Mouse (Mus musculus) thymus, postnatal 0 days (tissue): ENCODE data around the gene Slc9a3. TPM values are rescaled to one million over a fixed set of nuclear protein-coding genes. Genes with fewer than 3 reads are reported as not detected.
A peak's percentile ranks its signal among the peaks of the same experiment; 100 is the strongest.

Experiments
- DNase-seq: peaks from one replicate; pipeline ENCODE4 v3.0.0-alpha.2; 2015; ENCODE audit warnings: low spot score
- polyA plus RNA-seq: library from polyadenylated mRNA; unstranded; fragments of >200 nt; fragmentation: Nextera tagmentation; extraction: Ambion mirVana; gene quantifications from 2 replicates; pipeline ENCODE4 v1.2.1, GENCODE M21; 2015

The Slc9a3 gene
- 0.03 and 0.05 TPM in 2 replicates for polyA plus RNA-seq

GRCm38 (mm10) chr13:74121141-74121602 lies at the start of gene Slc9a3:
Slc9a3 (plus strand) TSS chr13:74121457.
- DNase-seq, result no peak

- no peak for DNase-seq
Measured at GRCm38 (mm10) chr13:74071714-74072113, 49.5 kb upstream of the Slc9a3 start.

- no peak for DNase-seq
Measured at GRCm38 (mm10) chr13:74073369-74073768, 47.9 kb upstream of the Slc9a3 start.

GRCm38 (mm10) chr13:74090265-74090664 lies 31.0 kb upstream of the Slc9a3 start:
- no peak for DNase-seq

GRCm38 (mm10) chr13:74095936-74096335 lies 25.3 kb upstream of the Slc9a3 start:
- DNase-seq, result no peak

- DNase-seq, result peak; percentile 46
Measured at GRCm38 (mm10) chr13:74096715-74097363, 24.4 kb upstream of the Slc9a3 start.

GRCm38 (mm10) chr13:74098913-74099312 lies 22.3 kb upstream of the Slc9a3 start:
- DNase-seq, result no peak

GRCm38 (mm10) chr13:74102108-74102830 lies 19.0 kb upstream of the Slc9a3 start:
- DNase-seq, result no peak

GRCm38 (mm10) chr13:74102831-74103582 lies 18.2 kb upstream of the Slc9a3 start:
- DNase-seq, result no peak

GRCm38 (mm10) chr13:74104417-74104816 lies 16.8 kb upstream of the Slc9a3 start:
- no peak for DNase-seq

GRCm38 (mm10) chr13:74107410-74107809 lies 13.8 kb upstream of the Slc9a3 start:
- DNase-seq, result no peak

GRCm38 (mm10) chr13:74112593-74112992 lies 8.7 kb upstream of the Slc9a3 start:
- no peak for DNase-seq

- no peak for DNase-seq
Measured at GRCm38 (mm10) chr13:74113626-74114191, 7.5 kb upstream of the Slc9a3 start.

GRCm38 (mm10) chr13:74121795-74122330 lies 606 bp downstream of the Slc9a3 start:
- no peak for DNase-seq

GRCm38 (mm10) chr13:74122632-74123031 lies 1.4 kb downstream of the Slc9a3 start:
- no peak for DNase-seq

GRCm38 (mm10) chr13:74127571-74127970 lies 6.3 kb downstream of the Slc9a3 start:
- no peak for DNase-seq

GRCm38 (mm10) chr13:74129909-74130308 lies 8.7 kb downstream of the Slc9a3 start:
- DNase-seq, result no peak

GRCm38 (mm10) chr13:74138906-74139647 lies 17.8 kb downstream of the Slc9a3 start:
- no peak for DNase-seq

- no peak for DNase-seq
Measured at GRCm38 (mm10) chr13:74140793-74141192, 19.5 kb downstream of the Slc9a3 start.

GRCm38 (mm10) chr13:74143282-74143681 lies 22.0 kb downstream of the Slc9a3 start:
- no peak for DNase-seq
